Mouse (Mus musculus) erythroid progenitor cell, adult 5-6 weeks (primary cell): ENCODE results near the gene Jak3. TPM values are rescaled to one million over a fixed set of nuclear protein-coding genes. Genes with fewer than 3 reads are reported as not detected.

ENCODE experiments used
- ATAC-seq: replicated peaks from 2 replicates; pipeline ENCODE4 v1.8.0; 2016; ENCODE audit warnings: moderate number of reproducible peaks, mild to moderate bottlenecking, moderate TSS enrichment, inconsistent platforms; ENCODE audit not compliant: poor library complexity, low FRiP score, severe bottlenecking
- total RNA-seq, 2 experiments: library from RNA; stranded (forward) in 1 of 2; stranded (reverse) in 1 of 2; fragments of 150-400 nt in 1 of 2; fragments of 186-747, 209-891 nt in 1 of 2; gene quantifications; 2 replicates each; pipeline versions ENCODE4 v1.2.3 to v1.2.4; 2015 to 2017; ENCODE audit warnings: low replicate concordance in 2 of 2

Jak3 gene
- total RNA-seq (2015; ENCODE audit: low replicate concordance), result 2.1 and 5.4 TPM in 2 replicates
- 0.68 and 0.90 TPM in 2 replicates for total RNA-seq (2017; ENCODE audit: low replicate concordance)

GRCm38 (mm10) chr8:71676020-71676741 lies at the start of gene Jak3:
Jak3 (plus strand) TSS chr8:71676296.
- ATAC-seq, result peak; percentile 62

GRCm38 (mm10) chr8:71626753-71627152 lies 49.3 kb upstream of the Jak3 start:
- no peak for ATAC-seq

- no peak for ATAC-seq
Observed at GRCm38 (mm10) chr8:71627265-71628099, 48.6 kb upstream of the Jak3 start.

- ATAC-seq, result no peak
Observed at GRCm38 (mm10) chr8:71628396-71629095, 47.5 kb upstream of the Jak3 start.

GRCm38 (mm10) chr8:71629096-71629697 lies 46.9 kb upstream of the Jak3 start:
- ATAC-seq, result peak; percentile 83

GRCm38 (mm10) chr8:71629781-71630212 lies 46.3 kb upstream of the Jak3 start:
- ATAC-seq, result no peak

GRCm38 (mm10) chr8:71630761-71631160 lies 45.3 kb upstream of the Jak3 start:
- ATAC-seq, result no peak

GRCm38 (mm10) chr8:71631897-71632296 lies 44.2 kb upstream of the Jak3 start:
- ATAC-seq, result no peak

GRCm38 (mm10) chr8:71633164-71633563 lies 42.9 kb upstream of the Jak3 start:
- ATAC-seq, result no peak

GRCm38 (mm10) chr8:71633981-71634667 lies 42.0 kb upstream of the Jak3 start:
- ATAC-seq, result peak; percentile 47; the same call in 1 of the 2 replicates

GRCm38 (mm10) chr8:71637149-71638095 lies 38.7 kb upstream of the Jak3 start:
- ATAC-seq, result no peak

GRCm38 (mm10) chr8:71638321-71638720 lies 37.8 kb upstream of the Jak3 start:
- no peak for ATAC-seq

GRCm38 (mm10) chr8:71639318-71639717 lies 36.8 kb upstream of the Jak3 start:
- ATAC-seq, result no peak

- ATAC-seq, result no peak
Observed at GRCm38 (mm10) chr8:71645510-71645909, 30.6 kb upstream of the Jak3 start.

- ATAC-seq, result no peak
Observed at GRCm38 (mm10) chr8:71654600-71654999, 21.5 kb upstream of the Jak3 start.

GRCm38 (mm10) chr8:71657816-71658215 lies 18.3 kb upstream of the Jak3 start:
- no peak for ATAC-seq

GRCm38 (mm10) chr8:71658515-71659049 lies 17.5 kb upstream of the Jak3 start:
- ATAC-seq, result no peak

- ATAC-seq, result no peak
Observed at GRCm38 (mm10) chr8:71659751-71660150, 16.3 kb upstream of the Jak3 start.
